Mouse (Mus musculus): ENCODE data around the gene Kcnk15.

Kcnk15 gene

GRCm38 (mm10) chr2:163823771-163824170 is 29.7 kb upstream of the Kcnk15 start:
- peaks cover 9% of the 10 kb centered on the region for H3K4me1 ChIP-seq (replicated peaks; ENCODE audit: low read depth, low read length)
- H3K36me3 ChIP-seq (ENCODE audit: insufficient read depth, low read length), result no peaks in the 10 kb centered on the region

GRCm38 (mm10) chr2:163825861-163826260 is 27.6 kb upstream of the Kcnk15 start:
- Histone ChIP-seq H3K4me1 (replicated peaks; ENCODE audit: low read depth, low read length) (peaks cover 9% of the 10 kb centered on the region), H3K9me3 (ENCODE audit: low read length) (no peaks in the 10 kb centered on the region), H3K4me3 (replicated peaks; ENCODE audit: low read length) (no peak overlapping the region), H3K27me3 (ENCODE audit: insufficient read depth, low read length) (peaks cover 13% of the 10 kb centered on the region), H3K36me3 (ENCODE audit: insufficient read depth, low read length) (no peaks in the 10 kb centered on the region)
- TF ChIP-seq NANOG (IDR thresholded peaks at IDR 0.05; ENCODE audit: borderline replicate concordance, low read length), result no peak
- no peak for TF ChIP-seq POU5F1 (IDR thresholded peaks at IDR 0.05; ENCODE audit: borderline replicate concordance, low read length)
- no peak for TF ChIP-seq CTCF (conservative IDR thresholded peaks at IDR 0.05; ENCODE audit: low read length)

More at GRCm38 (mm10) chr2:163823771-163824170, 29.7 kb upstream of the Kcnk15 start:
- H3K27me3 ChIP-seq (ENCODE audit: insufficient read depth, low read length), result peaks cover 17% of the 10 kb centered on the region
- TF ChIP-seq POU5F1 (IDR thresholded peaks at IDR 0.05; ENCODE audit: borderline replicate concordance, low read length) (no peak), NANOG (IDR thresholded peaks at IDR 0.05; ENCODE audit: borderline replicate concordance, low read length) (no peak), CTCF (conservative IDR thresholded peaks at IDR 0.05; ENCODE audit: low read length) (no peak)
- no peaks in the 10 kb centered on the region for H3K9me3 ChIP-seq (ENCODE audit: low read length)
- no peak overlapping the region for H3K4me3 ChIP-seq (replicated peaks; ENCODE audit: low read length)

GRCm38 (mm10) chr2:163826494-163826893 is 27.0 kb upstream of the Kcnk15 start:
- H3K9me3 ChIP-seq (ENCODE audit: low read length), result no peaks in the 10 kb centered on the region
- TF ChIP-seq POU5F1 (IDR thresholded peaks at IDR 0.05; ENCODE audit: borderline replicate concordance, low read length) (no peak), CTCF (conservative IDR thresholded peaks at IDR 0.05; ENCODE audit: low read length) (no peak), NANOG (IDR thresholded peaks at IDR 0.05; ENCODE audit: borderline replicate concordance, low read length) (no peak)
- H3K4me1 ChIP-seq (replicated peaks; ENCODE audit: low read depth, low read length), result peaks cover 9% of the 10 kb centered on the region
- H3K27me3 ChIP-seq (ENCODE audit: insufficient read depth, low read length), result peaks cover 7% of the 10 kb centered on the region
- H3K4me3 ChIP-seq (replicated peaks; ENCODE audit: low read length), result no peak overlapping the region
- H3K36me3 ChIP-seq (ENCODE audit: insufficient read depth, low read length), result no peaks in the 10 kb centered on the region

GRCm38 (mm10) chr2:163831163-163831562 is 22.3 kb upstream of the Kcnk15 start:
- no peaks in the 10 kb centered on the region for H3K36me3 ChIP-seq (ENCODE audit: insufficient read depth, low read length)
- no peak overlapping the region for H3K4me3 ChIP-seq (replicated peaks; ENCODE audit: low read length)
- no peaks in the 10 kb centered on the region for H3K4me1 ChIP-seq (replicated peaks; ENCODE audit: low read depth, low read length)
- H3K9me3 ChIP-seq (ENCODE audit: low read length), result no peaks in the 10 kb centered on the region; the same call in 1 of the 2 replicates
- TF ChIP-seq CTCF (conservative IDR thresholded peaks at IDR 0.05; ENCODE audit: low read length) (no peak), NANOG (IDR thresholded peaks at IDR 0.05; ENCODE audit: borderline replicate concordance, low read length) (no peak), POU5F1 (IDR thresholded peaks at IDR 0.05; ENCODE audit: borderline replicate concordance, low read length) (no peak)
- H3K27me3 ChIP-seq (ENCODE audit: insufficient read depth, low read length), result no peaks in the 10 kb centered on the region

GRCm38 (mm10) chr2:163838043-163838442 is 15.4 kb upstream of the Kcnk15 start:
- H3K9me3 ChIP-seq (ENCODE audit: low read length), result peaks cover 16% of the 10 kb centered on the region
- H3K4me1 ChIP-seq (replicated peaks; ENCODE audit: low read depth, low read length), result no peaks in the 10 kb centered on the region
- H3K4me3 ChIP-seq (replicated peaks; ENCODE audit: low read length), result no peak overlapping the region
- H3K27me3 ChIP-seq (ENCODE audit: insufficient read depth, low read length), result peaks cover 8% of the 10 kb centered on the region
- TF ChIP-seq CTCF (conservative IDR thresholded peaks at IDR 0.05; ENCODE audit: low read length) (peak; percentile 78), NANOG (IDR thresholded peaks at IDR 0.05; ENCODE audit: borderline replicate concordance, low read length) (no peak), POU5F1 (IDR thresholded peaks at IDR 0.05; ENCODE audit: borderline replicate concordance, low read length) (no peak)
- no peaks in the 10 kb centered on the region for H3K36me3 ChIP-seq (ENCODE audit: insufficient read depth, low read length)

GRCm38 (mm10) chr2:163839519-163839918 is 13.9 kb upstream of the Kcnk15 start:
- TF ChIP-seq CTCF (conservative IDR thresholded peaks at IDR 0.05; ENCODE audit: low read length) (no peak), POU5F1 (IDR thresholded peaks at IDR 0.05; ENCODE audit: borderline replicate concordance, low read length) (no peak), NANOG (IDR thresholded peaks at IDR 0.05; ENCODE audit: borderline replicate concordance, low read length) (no peak)
- Histone ChIP-seq H3K36me3 (ENCODE audit: insufficient read depth, low read length) (no peaks in the 10 kb centered on the region), H3K4me1 (replicated peaks; ENCODE audit: low read depth, low read length) (no peaks in the 10 kb centered on the region)

GRCm38 (mm10) chr2:163842043-163842442 is 11.4 kb upstream of the Kcnk15 start:
- Histone ChIP-seq H3K36me3 (ENCODE audit: insufficient read depth, low read length) (no peaks in the 10 kb centered on the region), H3K4me3 (replicated peaks; ENCODE audit: low read length) (no peak overlapping the region), H3K27me3 (ENCODE audit: insufficient read depth, low read length) (peaks cover 8% of the 10 kb centered on the region), H3K9me3 (ENCODE audit: low read length) (peaks cover 9% of the 10 kb centered on the region), H3K4me1 (replicated peaks; ENCODE audit: low read depth, low read length) (no peaks in the 10 kb centered on the region)
- TF ChIP-seq NANOG (IDR thresholded peaks at IDR 0.05; ENCODE audit: borderline replicate concordance, low read length) (no peak), POU5F1 (IDR thresholded peaks at IDR 0.05; ENCODE audit: borderline replicate concordance, low read length) (no peak), CTCF (conservative IDR thresholded peaks at IDR 0.05; ENCODE audit: low read length) (no peak)

More at GRCm38 (mm10) chr2:163839519-163839918, 13.9 kb upstream of the Kcnk15 start:
- Histone ChIP-seq H3K27me3 (ENCODE audit: insufficient read depth, low read length) (peaks cover 8% of the 10 kb centered on the region), H3K4me3 (replicated peaks; ENCODE audit: low read length) (no peak overlapping the region), H3K9me3 (ENCODE audit: low read length) (peaks cover 16% of the 10 kb centered on the region)

GRCm38 (mm10) chr2:163857233-163857632 is 3.8 kb downstream of the Kcnk15 start:
- Histone ChIP-seq H3K9me3 (ENCODE audit: low read length) (no peaks in the 10 kb centered on the region), H3K4me1 (replicated peaks; ENCODE audit: low read depth, low read length) (peaks cover 4% of the 10 kb centered on the region; the same call in 1 of the 2 replicates), H3K36me3 (ENCODE audit: insufficient read depth, low read length) (no peaks in the 10 kb centered on the region), H3K27me3 (ENCODE audit: insufficient read depth, low read length) (peaks cover 84% of the 10 kb centered on the region), H3K4me3 (replicated peaks; ENCODE audit: low read length) (no peak overlapping the region)
- TF ChIP-seq POU5F1 (IDR thresholded peaks at IDR 0.05; ENCODE audit: borderline replicate concordance, low read length) (no peak), NANOG (IDR thresholded peaks at IDR 0.05; ENCODE audit: borderline replicate concordance, low read length) (no peak), CTCF (conservative IDR thresholded peaks at IDR 0.05; ENCODE audit: low read length) (no peak)

Data from E14TG2a.4 (cell line).